Mouse (Mus musculus) liver, embryonic 14.5 days (tissue): ENCODE data around the gene Itga8. TPM values are rescaled to one million over a fixed set of nuclear protein-coding genes. Genes with fewer than 3 reads are reported as not detected.

Experiments used
- ATAC-seq: fragments of 200-750 bp; cut with Nextera tagmentation; 2 replicates; pipeline ENCODE4 v1.8.0; 2017; ENCODE audit warnings: moderate number of reproducible peaks, mild to moderate bottlenecking, moderate library complexity; ENCODE audit not compliant: insufficient read depth
- DNase-seq, 3 experiments: peaks; one replicate each; pipeline ENCODE4 v3.0.0-alpha.2; 2012 to 2013; ENCODE audit warnings: low read depth in 3 of 3, low spot score in 3 of 3
- H3K27ac ChIP-seq: fragments of 300-500 bp; sonication (generic); 2 replicates; pipeline ENCODE4 v1.5.1; 2014; ENCODE audit warnings: moderate library complexity, mild to moderate bottlenecking, control low read depth, inconsistent platforms
- H3K27me3 ChIP-seq: fragments of 300-500 bp; sonication (generic); 2 replicates; pipeline ENCODE4 v1.6.1; 2014; ENCODE audit warnings: mild to moderate bottlenecking, low read length, moderate library complexity; ENCODE audit not compliant: control insufficient read depth, insufficient read depth
- H3K36me3 ChIP-seq: fragments of 300-500 bp; sonication (generic); replicated peaks from 2 replicates; pipeline ENCODE4 v1.6.1; 2014; ENCODE audit warnings: low read depth; ENCODE audit not compliant: control insufficient read depth, insufficient read depth
- H3K4me1 ChIP-seq, 2 experiments: fragments of 200-500 bp in 1 of 2; fragments of 300-500 bp in 1 of 2; sonication (generic) in 1 of 2; replicated peaks; 2 replicates each; pipeline ENCODE4 v1.6.1; 2012 to 2014; ENCODE audit warnings: antibody characterized with exemption in 1 of 2, inconsistent platforms in 1 of 2, low read length in 1 of 2; ENCODE audit not compliant: control insufficient read depth in 2 of 2, insufficient read depth in 2 of 2
- H3K4me2 ChIP-seq: fragments of 300-500 bp; sonication (generic); 2 replicates; pipeline ENCODE4 v1.6.1; 2014; ENCODE audit warnings: low read depth, mild to moderate bottlenecking, control low read depth, moderate library complexity
- H3K4me3 ChIP-seq, 2 experiments: fragments of 200-500 bp in 1 of 2; fragments of 300-500 bp in 1 of 2; sonication (generic) in 1 of 2; 2 replicates each; pipeline ENCODE4 v1.5.1; 2012 to 2014; ENCODE audit warnings: low read depth in 2 of 2, low read length in 2 of 2, mild to moderate bottlenecking in 2 of 2, control low read depth in 1 of 2, inconsistent platforms in 1 of 2, moderate library complexity in 1 of 2; ENCODE audit not compliant: insufficient read depth in 1 of 2
- H3K9ac ChIP-seq: fragments of 300-500 bp; sonication (generic); replicated peaks from 2 replicates; pipeline ENCODE4 v1.6.1; 2014; ENCODE audit warnings: mild to moderate bottlenecking, control low read depth, moderate library complexity
- H3K9me3 ChIP-seq: fragments of 300-500 bp; sonication (generic); 2 replicates; pipeline ENCODE4 v1.6.1; 2016; ENCODE audit warnings: low read length, mixed read lengths; ENCODE audit not compliant: control insufficient read depth
- CTCF ChIP-seq: IDR thresholded peaks from 2 replicates; pipeline ENCODE4 v1.5.1; 2016; ENCODE audit warnings: antibody characterized with exemption, low read depth, control low read depth
- EP300 ChIP-seq: IDR thresholded peaks from 2 replicates; pipeline ENCODE4 v1.6.1; 2016; ENCODE audit warnings: antibody characterized with exemption, low read depth
- WGBS: fragments of 180-500 bp; shearing (Covaris S2); extraction: QIAGEN DNeasy Blood & Tissue Kit; methylation state at CpG from one replicate; pipeline ENCODE4 v1.1.7; 2014; ENCODE audit not compliant: insufficient replicate concordance; 5-methylcytosine and 5-hydroxymethylcytosine counted together
- polyA plus RNA-seq, 2 experiments: library from polyadenylated mRNA; depleted of rRNA in 1 of 2; stranded (reverse) in 1 of 2; unstranded in 1 of 2; fragments of >200 nt; fragmentation: Nextera tagmentation in 1 of 2; extraction: Ambion mirVana in 1 of 2; gene quantifications; 2 replicates each; pipeline versions ENCODE4 v1.2.1 to v1.2.3; 2012 to 2014

Itga8 gene
- polyA plus RNA-seq, 2 experiments, result 1.2 to 2.0 TPM

DNA sequence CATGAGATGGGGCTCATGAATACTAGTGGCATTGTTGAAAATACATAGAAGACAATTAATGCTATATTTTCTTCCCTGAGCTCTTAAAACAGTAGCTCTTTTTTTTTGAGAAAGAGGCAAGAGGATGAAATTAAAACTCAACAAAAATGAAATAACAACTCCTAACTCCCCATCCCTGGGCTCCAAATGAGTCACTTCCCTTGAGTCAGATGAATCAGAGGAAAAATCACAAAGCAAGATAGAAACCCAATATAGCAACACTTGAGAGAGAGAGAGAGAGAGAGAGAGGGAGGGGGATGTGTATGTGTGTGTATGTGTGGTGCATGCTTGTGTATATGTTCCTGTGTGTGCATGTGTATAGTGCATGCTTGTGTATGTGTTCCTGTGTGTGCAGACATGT is 131.5 kb downstream of the Itga8 start:
- Histone ChIP-seq H3K27ac (no peak overlapping the region), H3K36me3 (no peaks in the 10 kb centered on the region), H3K4me1 (no peaks in the 10 kb centered on the region), H3K4me3 (no peak overlapping the region), H3K9me3 (no peaks in the 10 kb centered on the region), H3K9ac (no peak overlapping the region), H3K4me2 (no peak overlapping the region), H3K27me3 (no peaks in the 10 kb centered on the region)
- DNase-seq, result no peak
- no peak for TF ChIP-seq CTCF
- no peak for TF ChIP-seq EP300
- ATAC-seq, result no peak

DNA sequence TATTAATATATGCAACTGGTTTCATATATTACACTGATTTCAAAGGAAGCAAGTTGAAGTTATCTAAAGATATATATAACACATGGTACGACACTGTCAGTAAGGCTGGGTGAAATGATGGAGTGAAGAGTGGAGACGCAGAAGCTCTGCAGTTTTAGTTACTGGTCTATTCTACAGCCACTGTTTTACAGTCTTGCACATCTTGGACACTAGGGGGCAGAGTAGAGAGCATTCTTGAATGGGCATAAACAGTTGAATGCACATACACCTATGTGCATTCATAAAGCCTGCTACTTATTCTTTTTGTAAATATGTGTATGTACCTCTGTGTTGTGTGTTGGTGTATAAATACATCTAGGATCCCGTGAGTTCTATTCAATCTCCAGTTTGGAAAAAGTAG is 141.2 kb downstream of the Itga8 start:
- peak in 2 of 3 experiments; percentile 7 to 14 for DNase-seq
- H3K27me3 ChIP-seq, result no peaks in the 10 kb centered on the region
- WGBS, result 40% methylated on average over 3 of the region's 3 CpGs
- no peak overlapping the region for H3K4me2 ChIP-seq
- no peak overlapping the region for H3K27ac ChIP-seq
- no peak overlapping the region for H3K4me3 ChIP-seq
- TF ChIP-seq CTCF (peak; percentile 60), EP300 (no peak)
- no peaks in the 10 kb centered on the region for H3K36me3 ChIP-seq
- ATAC-seq, result no peak
- H3K4me1 ChIP-seq, result no peaks in the 10 kb centered on the region
- H3K9me3 ChIP-seq, result no peaks in the 10 kb centered on the region
- no peak overlapping the region for H3K9ac ChIP-seq

DNA sequence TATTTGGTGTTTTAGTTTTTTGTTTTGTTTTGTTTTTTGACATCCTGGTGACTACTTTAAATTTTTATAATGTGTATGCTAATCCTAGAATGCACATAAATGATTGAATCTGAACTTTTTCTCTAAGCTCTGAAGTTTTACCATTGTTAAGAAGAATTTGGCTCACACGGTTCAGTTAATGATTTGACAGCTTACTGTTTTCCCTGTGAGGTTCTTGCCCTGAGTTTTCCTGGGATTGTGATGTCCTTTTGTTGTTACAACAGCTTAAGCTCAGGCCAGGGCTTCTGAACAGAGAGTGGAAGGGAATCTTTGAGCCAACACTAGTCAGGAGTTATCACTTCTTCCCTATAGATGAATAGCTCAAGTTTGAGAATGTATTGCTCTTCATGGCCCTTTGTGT is 144.7 kb downstream of the Itga8 start:
- H3K4me2 ChIP-seq, result no peak overlapping the region
- WGBS, result 46% methylated on average over 1 of the region's 1 CpGs
- no peaks in the 10 kb centered on the region for H3K9me3 ChIP-seq
- ATAC-seq (no peak), DNase-seq (no peak)
- H3K36me3 ChIP-seq, result no peaks in the 10 kb centered on the region
- H3K9ac ChIP-seq, result no peak overlapping the region
- TF ChIP-seq CTCF (no peak), EP300 (no peak)
- no peak overlapping the region for H3K4me3 ChIP-seq
- H3K4me1 ChIP-seq, result no peaks in the 10 kb centered on the region
- H3K27me3 ChIP-seq, result no peaks in the 10 kb centered on the region
- no peak overlapping the region for H3K27ac ChIP-seq

DNA sequence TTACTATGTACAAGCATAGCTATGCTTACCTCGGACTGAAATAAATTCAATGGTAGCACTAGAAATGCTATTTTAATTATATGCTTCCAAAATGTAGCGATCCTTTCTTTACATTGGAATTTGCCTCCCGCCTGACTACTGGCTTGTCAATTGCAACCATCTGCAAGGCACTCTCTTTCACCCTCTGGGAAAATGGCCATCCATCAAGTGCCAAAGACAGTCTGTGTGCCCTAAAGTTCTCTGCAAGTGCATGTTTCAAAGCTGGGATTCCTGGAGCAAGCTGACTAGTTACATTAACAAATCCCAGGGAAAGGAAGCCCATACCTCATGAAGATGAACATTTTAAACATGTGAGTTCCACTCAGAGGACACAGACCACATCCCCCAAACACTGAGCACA is 145.3 kb downstream of the Itga8 start:
- Histone ChIP-seq H3K4me2 (no peak overlapping the region), H3K36me3 (no peaks in the 10 kb centered on the region), H3K4me3 (no peak overlapping the region), H3K4me1 (no peaks in the 10 kb centered on the region), H3K27ac (no peak overlapping the region), H3K27me3 (no peaks in the 10 kb centered on the region), H3K9me3 (no peaks in the 10 kb centered on the region), H3K9ac (no peak overlapping the region)
- ATAC-seq, result no peak
- WGBS, result 62% methylated on average over 3 of the region's 3 CpGs
- no peak for DNase-seq
- TF ChIP-seq CTCF (no peak), EP300 (no peak)

DNA sequence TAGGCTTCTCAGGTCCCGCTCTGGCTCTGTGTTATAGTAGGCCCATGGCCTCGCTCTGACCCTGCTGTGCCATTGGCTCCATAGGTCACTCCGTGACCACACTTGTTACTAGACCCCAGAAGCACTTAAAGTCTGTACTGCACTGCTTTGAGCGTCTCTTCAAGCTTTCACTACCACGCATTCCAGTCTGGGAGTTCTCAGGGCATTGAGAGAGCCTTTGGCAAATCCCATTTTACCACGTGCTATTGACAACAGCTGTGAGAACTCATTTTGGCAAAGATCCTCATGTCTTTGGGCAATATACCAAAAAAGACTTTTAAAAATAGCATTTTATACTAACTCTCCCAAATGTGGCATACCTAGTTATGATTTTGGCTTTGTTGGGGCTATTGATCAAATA is 147.0 kb downstream of the Itga8 start:
- H3K9ac ChIP-seq, result no peak overlapping the region
- no peak overlapping the region for H3K4me2 ChIP-seq
- no peaks in the 10 kb centered on the region for H3K36me3 ChIP-seq
- TF ChIP-seq CTCF, result no peak
- TF ChIP-seq EP300, result no peak
- H3K27me3 ChIP-seq, result no peaks in the 10 kb centered on the region
- ATAC-seq (no peak), DNase-seq (no peak)
- H3K9me3 ChIP-seq, result no peaks in the 10 kb centered on the region
- no peaks in the 10 kb centered on the region for H3K4me1 ChIP-seq
- H3K27ac ChIP-seq, result no peak overlapping the region
- whole genome bisulfite sequencing, result 60% methylated on average over 6 of the region's 6 CpGs
- no peak overlapping the region for H3K4me3 ChIP-seq
